Mouse (Mus musculus) frontal cortex, postnatal 36 days (tissue): ENCODE results near the gene Map3k5.

Experiments used
- DNase-seq, 2 experiments: peaks; one replicate each; pipeline ENCODE4 v3.0.0; 2022; ENCODE audit warnings: low spot score in 2 of 2

The Map3k5 gene

GRCm38 (mm10) chr10:20153507-20153906 lies 219.2 kb downstream of the Map3k5 start:
- no peak for DNase-seq

- no peak for DNase-seq
Observed at GRCm38 (mm10) chr10:20155401-20155800, 221.1 kb downstream of the Map3k5 start.

GRCm38 (mm10) chr10:20157021-20157726 lies 222.9 kb downstream of the Map3k5 start:
- DNase-seq = no peak

GRCm38 (mm10) chr10:20158756-20159155 lies 224.5 kb downstream of the Map3k5 start:
- no peak for DNase-seq

GRCm38 (mm10) chr10:20159308-20159707 lies 225.0 kb downstream of the Map3k5 start:
- no peak for DNase-seq

- DNase-seq = no peak
Observed at GRCm38 (mm10) chr10:20160914-20161313, 226.6 kb downstream of the Map3k5 start.

- DNase-seq = no peak
Observed at GRCm38 (mm10) chr10:20164810-20165209, 230.5 kb downstream of the Map3k5 start.

GRCm38 (mm10) chr10:20166797-20167196 lies 232.5 kb downstream of the Map3k5 start:
- DNase-seq = peak; percentile 35 to 63

GRCm38 (mm10) chr10:20167467-20167866 lies 233.2 kb downstream of the Map3k5 start:
- no peak for DNase-seq

GRCm38 (mm10) chr10:20169182-20169674 lies 235.0 kb downstream of the Map3k5 start:
- no peak for DNase-seq

- DNase-seq = no peak
Observed at GRCm38 (mm10) chr10:20169927-20170604, 235.8 kb downstream of the Map3k5 start.

- DNase-seq = peak; percentile 83 to 90
Observed at GRCm38 (mm10) chr10:20170605-20171088, 236.4 kb downstream of the Map3k5 start.

GRCm38 (mm10) chr10:20171209-20171608 lies 236.9 kb downstream of the Map3k5 start:
- no peak for DNase-seq

GRCm38 (mm10) chr10:20171756-20172155 lies 237.5 kb downstream of the Map3k5 start:
- peak; percentile 41 to 44 for DNase-seq

- no peak for DNase-seq
Observed at GRCm38 (mm10) chr10:20173733-20174132, 239.5 kb downstream of the Map3k5 start.

- no peak for DNase-seq
Observed at GRCm38 (mm10) chr10:20176054-20176453, 241.8 kb downstream of the Map3k5 start.

GRCm38 (mm10) chr10:20178807-20179605 lies 244.7 kb downstream of the Map3k5 start:
- no peak for DNase-seq

GRCm38 (mm10) chr10:20181198-20181597 lies 246.9 kb downstream of the Map3k5 start:
- peak in 1 of 2 experiments; percentile 53 for DNase-seq

- no peak for DNase-seq
Observed at GRCm38 (mm10) chr10:20181680-20182399, 247.6 kb downstream of the Map3k5 start.

- no peak for DNase-seq
Observed at GRCm38 (mm10) chr10:20184326-20184725, 250.1 kb downstream of the Map3k5 start.

GRCm38 (mm10) chr10:20185264-20185663 lies 251.0 kb downstream of the Map3k5 start:
- DNase-seq = no peak
